Mouse (Mus musculus) liver, adult 2 months (tissue): ENCODE measurements around the gene Hck. TPM values are rescaled to one million over a fixed set of nuclear protein-coding genes. Genes with fewer than 3 reads are reported as not detected.

ENCODE experiments used
- DNase-seq: peaks from one replicate; pipeline ENCODE4 v3.0.0-alpha.2; 2011; ENCODE audit warnings: low read depth, low spot score; ENCODE audit errors: extremely low read depth
- H3K27ac ChIP-seq: fragments of 200-500 bp; replicated peaks from 2 replicates; pipeline ENCODE4 v1.5.1; 2012; ENCODE audit warnings: low read depth, mild to moderate bottlenecking, control low read depth, inconsistent platforms, low read length; ENCODE audit not compliant: insufficient read depth
- H3K27me3 ChIP-seq: fragments of 200-500 bp; 2 replicates; pipeline ENCODE4 v1.6.1; 2012; ENCODE audit warnings: mild to moderate bottlenecking, moderate library complexity, low read length, inconsistent platforms; ENCODE audit not compliant: control insufficient read depth, insufficient read depth
- H3K36me3 ChIP-seq: fragments of 200-500 bp; 2 replicates; pipeline ENCODE4 v1.6.1; 2012; ENCODE audit warnings: low read length, inconsistent platforms; ENCODE audit not compliant: control insufficient read depth, insufficient read depth
- H3K4me1 ChIP-seq: fragments of 200-500 bp; 2 replicates; pipeline ENCODE4 v1.6.1; 2011; ENCODE audit warnings: low read length; ENCODE audit not compliant: control insufficient read depth, insufficient read depth
- H3K4me3 ChIP-seq: fragments of 200-500 bp; 2 replicates; pipeline ENCODE4 v1.5.1; 2011; ENCODE audit warnings: low read depth, mild to moderate bottlenecking, control low read depth, low read length, moderate library complexity; ENCODE audit not compliant: insufficient read depth
- H3K79me2 ChIP-seq: fragments of 200-500 bp; 2 replicates; pipeline ENCODE4 v1.6.1; 2012; ENCODE audit warnings: inconsistent platforms, mild to moderate bottlenecking, low read length, moderate library complexity; ENCODE audit not compliant: control insufficient read depth, insufficient read depth
- H3K9ac ChIP-seq: fragments of 200-500 bp; 2 replicates; pipeline ENCODE4 v1.6.1; 2012; ENCODE audit warnings: low read depth, mild to moderate bottlenecking, control low read depth, inconsistent platforms, low read length
- CTCF ChIP-seq: fragments of 200-500 bp; IDR thresholded peaks from 2 replicates; pipeline ENCODE4 v1.5.1; 2011; ENCODE audit warnings: low read depth, low read length, control low read depth
- POLR2A ChIP-seq: fragments of 200-500 bp; IDR thresholded peaks from 2 replicates; pipeline ENCODE4 v1.6.1; 2011; ENCODE audit warnings: low read length, control low read depth; ENCODE audit not compliant: insufficient read depth; ENCODE audit errors: extremely low read depth
- WGBS: fragments of 180-500 bp; shearing (Covaris S2); methylation state at CpG from one replicate; pipeline ENCODE4 v1.1.7; 2018; 5-methylcytosine and 5-hydroxymethylcytosine counted together
- polyA plus RNA-seq: library from polyadenylated mRNA; depleted of rRNA; stranded (reverse); fragments of >200 nt; gene quantifications from 2 replicates; pipeline ENCODE4 v1.2.3, GENCODE M21; 2012
- total RNA-seq: library from RNA; depleted of rRNA; stranded (reverse); fragments of >200 nt; gene quantifications from 2 replicates; pipeline ENCODE4 v1.2.3, GENCODE M21; 2014

The Hck gene
- total and polyA plus RNA-seq, 2 experiments: 5.7 to 7.7 TPM

DNA sequence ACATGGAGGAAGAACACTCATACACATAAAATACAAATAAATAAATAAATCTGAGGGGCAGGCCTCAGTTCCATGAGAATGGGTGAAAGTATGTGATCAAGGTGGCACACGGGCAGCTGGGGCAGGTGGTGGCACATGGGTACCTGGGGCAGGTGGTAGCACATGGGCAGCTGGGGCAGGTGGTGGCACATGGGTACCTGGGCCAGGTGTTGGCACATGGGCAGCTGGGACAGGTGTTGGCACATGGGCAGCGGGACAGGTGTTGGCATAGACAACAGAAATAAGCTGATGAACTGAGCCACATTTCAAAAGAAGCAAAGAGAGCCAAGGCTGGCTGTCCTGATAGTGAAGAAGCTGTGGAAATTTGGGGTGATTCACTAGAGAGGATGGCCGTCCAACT, 41.5 kb downstream of the Hck start:
- TF ChIP-seq CTCF (no peak), POLR2A (no peak)
- Histone ChIP-seq H3K27me3 (no peaks in the 10 kb centered on the region), H3K36me3 (no peaks in the 10 kb centered on the region), H3K4me1 (no peaks in the 10 kb centered on the region), H3K79me2 (no peaks in the 10 kb centered on the region), H3K9ac (no peak overlapping the region), H3K4me3 (no peak overlapping the region), H3K27ac (no peak overlapping the region)
- 83% methylated on average over 3 of the region's 3 CpGs for WGBS
- no peak for DNase-seq

DNA sequence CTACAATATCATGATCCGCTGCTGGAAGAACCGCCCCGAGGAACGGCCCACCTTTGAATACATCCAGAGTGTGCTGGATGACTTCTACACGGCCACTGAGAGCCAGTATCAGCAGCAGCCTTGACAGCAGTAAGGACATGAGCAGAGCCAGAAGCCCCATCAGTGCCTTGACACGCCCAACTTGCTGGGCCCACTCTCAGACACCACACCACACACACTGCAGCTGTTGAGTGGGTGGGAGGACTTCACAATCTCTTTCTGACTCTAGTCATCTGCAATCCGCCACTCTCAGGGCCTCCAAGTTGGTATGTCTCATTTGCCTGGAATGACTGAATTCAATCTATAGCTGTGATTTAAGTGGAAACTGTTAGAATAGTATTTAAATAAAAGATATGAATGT, 42.8 kb downstream of the Hck start:
- WGBS: 81% methylated on average over 7 of the region's 7 CpGs
- H3K9ac ChIP-seq: no peak overlapping the region
- no peaks in the 10 kb centered on the region for H3K27me3 ChIP-seq
- no peak overlapping the region for H3K27ac ChIP-seq
- no peaks in the 10 kb centered on the region for H3K4me1 ChIP-seq
- TF ChIP-seq CTCF (no peak), POLR2A (no peak)
- H3K36me3 ChIP-seq: no peaks in the 10 kb centered on the region
- DNase-seq: no peak
- H3K4me3 ChIP-seq: no peak overlapping the region
- no peaks in the 10 kb centered on the region for H3K79me2 ChIP-seq

DNA sequence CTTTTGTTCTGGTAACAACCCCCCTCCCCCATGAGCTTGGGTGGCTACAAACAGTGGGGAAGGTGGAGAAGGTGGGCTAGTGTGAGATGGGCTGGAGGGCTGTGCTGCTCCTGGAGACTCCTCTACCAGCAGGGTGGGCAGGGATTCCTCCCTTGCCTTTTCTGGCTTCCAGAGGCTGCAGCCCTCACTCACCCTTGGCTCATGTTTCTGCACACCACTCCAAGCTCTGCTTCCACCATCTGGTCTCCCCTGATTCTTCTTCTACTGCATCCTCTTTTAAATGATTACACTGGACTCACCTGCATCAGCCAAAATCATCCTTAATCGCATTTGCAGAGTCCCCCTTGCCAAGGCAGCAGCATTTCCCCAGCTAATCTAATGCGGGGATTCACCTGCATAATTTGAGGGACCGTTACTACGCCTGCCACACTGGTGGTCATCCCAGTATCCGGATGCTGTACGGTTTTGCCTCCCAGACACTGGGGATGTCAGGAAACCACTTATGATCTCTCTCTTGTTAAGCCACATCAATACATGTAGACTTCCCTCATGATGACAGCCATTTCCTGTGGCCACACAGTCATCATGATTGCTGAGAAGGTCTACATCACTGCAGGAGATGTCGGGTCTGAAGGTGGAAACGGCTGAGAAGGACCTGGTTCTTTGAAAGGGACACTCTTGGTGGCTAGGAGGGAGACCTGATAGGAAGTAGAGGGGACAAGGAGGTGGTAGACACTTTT, 43.8 kb downstream of the Hck start:
- Histone ChIP-seq H3K27ac (no peak overlapping the region), H3K27me3 (no peaks in the 10 kb centered on the region), H3K9ac (no peak overlapping the region), H3K4me1 (no peaks in the 10 kb centered on the region), H3K79me2 (no peaks in the 10 kb centered on the region), H3K4me3 (no peak overlapping the region), H3K36me3 (no peaks in the 10 kb centered on the region)
- WGBS: 64% methylated on average over 8 of the region's 8 CpGs
- DNase-seq: no peak
- TF ChIP-seq POLR2A: no peak
- no peak for TF ChIP-seq CTCF

DNA sequence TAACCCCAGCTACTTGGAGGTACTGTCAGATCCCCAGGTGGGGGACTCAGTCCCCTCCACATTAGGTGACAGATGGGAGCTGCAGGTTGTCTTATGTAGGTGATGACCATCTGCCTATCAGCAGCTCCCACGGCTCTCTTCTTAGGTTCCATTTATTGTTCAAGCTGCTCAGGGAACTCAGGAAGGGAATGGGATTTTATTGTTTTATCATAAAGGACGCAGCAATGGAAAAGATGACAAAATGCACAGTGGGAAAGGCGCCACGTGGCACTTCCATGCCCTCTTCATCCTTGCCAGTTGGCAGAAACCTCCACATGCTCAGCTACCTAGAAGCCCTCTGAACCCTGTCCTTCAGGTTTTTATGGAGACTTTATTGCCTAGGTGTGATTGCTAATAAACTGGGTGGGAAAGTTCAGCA, 44.8 kb downstream of the Hck start:
- Histone ChIP-seq H3K4me3 (no peak overlapping the region), H3K27me3 (no peaks in the 10 kb centered on the region), H3K79me2 (no peaks in the 10 kb centered on the region), H3K27ac (no peak overlapping the region), H3K36me3 (no peaks in the 10 kb centered on the region), H3K9ac (no peak overlapping the region), H3K4me1 (no peaks in the 10 kb centered on the region)
- WGBS: 62% methylated on average over 4 of the region's 4 CpGs
- no peak for DNase-seq
- no peak for TF ChIP-seq CTCF
- TF ChIP-seq POLR2A: no peak

DNA sequence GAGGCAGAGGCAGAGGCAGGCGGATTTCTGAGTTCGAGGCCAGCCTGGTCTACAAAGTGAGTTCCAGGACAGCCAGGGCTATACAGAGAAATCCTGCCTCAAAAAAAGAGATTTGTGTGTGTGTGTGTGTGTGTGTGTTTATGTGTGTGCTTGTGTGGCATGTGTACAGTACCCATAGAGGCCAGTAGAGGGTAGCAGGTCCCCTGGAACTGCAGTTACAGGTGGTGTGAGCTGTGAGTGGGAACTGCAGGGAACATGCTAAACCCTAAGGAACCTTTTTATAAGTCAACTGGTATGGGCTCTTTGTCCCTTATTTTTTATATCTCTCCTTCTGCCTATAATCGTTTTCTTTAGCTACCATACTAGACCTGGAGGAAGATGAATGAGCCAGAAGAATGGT, 49.0 kb downstream of the Hck start:
- peak; percentile 24; the same call in 1 of the 2 replicates for TF ChIP-seq CTCF
- TF ChIP-seq POLR2A: no peak

DNA sequence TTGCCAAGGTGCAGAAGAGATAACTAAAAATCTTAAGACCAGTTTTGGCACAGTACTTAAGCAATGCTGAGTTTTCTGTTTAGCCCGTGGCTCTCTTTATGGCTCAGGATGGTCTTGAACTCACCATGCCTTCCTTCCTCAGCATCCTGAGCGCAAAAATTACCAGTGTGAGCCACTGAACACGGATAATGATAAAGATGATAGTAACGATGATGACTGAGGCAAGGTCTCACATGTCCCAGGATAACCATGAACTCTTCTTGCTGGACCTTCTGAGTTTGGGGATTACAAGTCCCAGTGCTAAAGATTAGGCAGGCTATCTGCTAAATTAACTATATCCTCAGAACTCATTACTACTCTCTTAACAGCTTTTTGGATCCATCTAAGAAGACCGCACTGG, 51.9 kb downstream of the Hck start:
- Histone ChIP-seq H3K27me3 (no peaks in the 10 kb centered on the region), H3K9ac (no peak overlapping the region), H3K4me1 (peaks cover 5% of the 10 kb centered on the region), H3K79me2 (peaks cover 9% of the 10 kb centered on the region), H3K36me3 (no peaks in the 10 kb centered on the region), H3K4me3 (no peak overlapping the region), H3K27ac (no peak overlapping the region)
- WGBS: 83% methylated on average over 5 of the region's 5 CpGs
- no peak for DNase-seq
- TF ChIP-seq CTCF (no peak), POLR2A (no peak)

More for the DNA sequence above, 49.0 kb downstream of the Hck start:
- 70% methylated on average over 1 of the region's 3 CpGs for WGBS
- Histone ChIP-seq H3K4me3 (no peak overlapping the region), H3K36me3 (no peaks in the 10 kb centered on the region), H3K4me1 (peaks cover 5% of the 10 kb centered on the region), H3K27me3 (no peaks in the 10 kb centered on the region), H3K9ac (no peak overlapping the region), H3K27ac (no peak overlapping the region), H3K79me2 (peaks cover 9% of the 10 kb centered on the region)
- no peak for DNase-seq
